Mouse (Mus musculus) natural killer cell, adult 2 months (primary cell): ENCODE data around the gene Zfp423.

Experiments used
- DNase-seq, 2 experiments: peaks; one replicate each; pipeline ENCODE4 v3.0.0; 2022; ENCODE audit warnings: low spot score in 2 of 2

The Zfp423 gene

GRCm38 (mm10) chr8:87665337-87665736, 294.1 kb downstream of the Zfp423 start:
- DNase-seq = no peak

GRCm38 (mm10) chr8:87664217-87664509, 295.2 kb downstream of the Zfp423 start:
- DNase-seq = no peak

GRCm38 (mm10) chr8:87663349-87664216, 295.8 kb downstream of the Zfp423 start:
- peak; percentile 45 to 69 for DNase-seq

GRCm38 (mm10) chr8:87662811-87663341, 296.5 kb downstream of the Zfp423 start:
- DNase-seq = peak in 1 of 2 experiments; percentile 41

- peak in 1 of 2 experiments; percentile 51 for DNase-seq
Measured at GRCm38 (mm10) chr8:87662307-87662771, 297.1 kb downstream of the Zfp423 start.

- DNase-seq = peak; percentile 2 to 20
Measured at GRCm38 (mm10) chr8:87660916-87661910, 298.2 kb downstream of the Zfp423 start.

GRCm38 (mm10) chr8:87660029-87660915, 299.1 kb downstream of the Zfp423 start:
- DNase-seq = peak in 1 of 2 experiments; percentile 1

- no peak for DNase-seq
Measured at GRCm38 (mm10) chr8:87657488-87657887, 301.9 kb downstream of the Zfp423 start.

- DNase-seq = peak; percentile 57 to 77
Measured at GRCm38 (mm10) chr8:87656484-87657230, 302.7 kb downstream of the Zfp423 start.

GRCm38 (mm10) chr8:87655946-87656345, 303.4 kb downstream of the Zfp423 start:
- DNase-seq = no peak

GRCm38 (mm10) chr8:87647781-87648180, 311.6 kb downstream of the Zfp423 start:
- no peak for DNase-seq

- DNase-seq = no peak
Measured at GRCm38 (mm10) chr8:87645829-87646483, 313.4 kb downstream of the Zfp423 start.

GRCm38 (mm10) chr8:87645371-87645770, 314.0 kb downstream of the Zfp423 start:
- DNase-seq = no peak

- DNase-seq = peak in 1 of 2 experiments; percentile 23
Measured at GRCm38 (mm10) chr8:87640930-87641329, 318.5 kb downstream of the Zfp423 start.

- DNase-seq = no peak
Measured at GRCm38 (mm10) chr8:87636226-87636742, 323.1 kb downstream of the Zfp423 start.

- no peak for DNase-seq
Measured at GRCm38 (mm10) chr8:87631776-87632175, 327.6 kb downstream of the Zfp423 start.

GRCm38 (mm10) chr8:87629656-87630055, 329.7 kb downstream of the Zfp423 start:
- no peak for DNase-seq

- DNase-seq = no peak
Measured at GRCm38 (mm10) chr8:87621181-87621580, 338.2 kb downstream of the Zfp423 start.

- no peak for DNase-seq
Measured at GRCm38 (mm10) chr8:87620225-87620624, 339.2 kb downstream of the Zfp423 start.
